21 mouse cellular contexts compared by ENCODE assay signal in genomic region chr13:82453650-82454049, GRCm38 (mm10).
"Had no signal": no experiment of that assay in that cellular context is flagged by ENCODE, and none has a peak within 500 bp of the region (broad histone marks: within the 10 kb centered on the region; RNA-seq: fewer than 3 reads in every experiment).

No protein-coding gene starts in this region.

- H3K27me3 ChIP-seq: lung, embryonic 15.5 days; midbrain, embryonic 12.5 days; midbrain, embryonic 15.5 days; neural tube, embryonic 13.5 days; neural tube, embryonic 15.5 days had no signal

- H3K36me3 ChIP-seq: lung, embryonic 15.5 days; midbrain, embryonic 10.5 days; midbrain, embryonic 12.5 days; midbrain, embryonic 15.5 days; neural tube, embryonic 13.5 days; neural tube, embryonic 15.5 days had no signal

- H3K4me1 ChIP-seq: lung, embryonic 15.5 days; midbrain, embryonic 10.5 days; midbrain, embryonic 12.5 days; midbrain, embryonic 15.5 days; neural tube, embryonic 13.5 days; neural tube, embryonic 15.5 days had no signal

- DNase-seq: liver, postnatal 0 days; lung, adult 2 months; lung, postnatal 14 days; lung, postnatal 36 days; retina, postnatal 1 day; right cerebral cortex, adult 18-20 months; right cerebral cortex, postnatal 25 days; right cerebral cortex, postnatal 4 days; spleen, adult 18-20 months; thymus, adult 18-20 months; thymus, postnatal 14 days; thymus, postnatal 36 days had no signal

- ATAC-seq: liver, postnatal 0 days; lung, postnatal 0 days; midbrain, embryonic 15.5 days had no signal

- H3K9me3 ChIP-seq: lung, embryonic 15.5 days; midbrain, embryonic 10.5 days; midbrain, embryonic 12.5 days; midbrain, embryonic 15.5 days; neural tube, embryonic 15.5 days had no signal

- H3K27ac ChIP-seq: lung, embryonic 15.5 days; macrophage; midbrain, embryonic 10.5 days; midbrain, embryonic 12.5 days; midbrain, embryonic 15.5 days; neural tube, embryonic 13.5 days; neural tube, embryonic 15.5 days had no signal

- H3K4me2 ChIP-seq: lung, embryonic 15.5 days; midbrain, embryonic 12.5 days; midbrain, embryonic 15.5 days; neural tube, embryonic 13.5 days; neural tube, embryonic 15.5 days had no signal

- H3K9ac ChIP-seq: liver, postnatal 0 days; lung, embryonic 15.5 days; midbrain, embryonic 12.5 days; midbrain, embryonic 15.5 days; neural tube, embryonic 13.5 days; neural tube, embryonic 15.5 days had no signal

- H3K4me3 ChIP-seq: lung, embryonic 15.5 days; midbrain, embryonic 10.5 days; midbrain, embryonic 12.5 days; midbrain, embryonic 15.5 days; myocyte; neural tube, embryonic 13.5 days; neural tube, embryonic 15.5 days had no signal
